ENCODE assay signal across 16 mouse cellular contexts in the genomic region with DNA sequence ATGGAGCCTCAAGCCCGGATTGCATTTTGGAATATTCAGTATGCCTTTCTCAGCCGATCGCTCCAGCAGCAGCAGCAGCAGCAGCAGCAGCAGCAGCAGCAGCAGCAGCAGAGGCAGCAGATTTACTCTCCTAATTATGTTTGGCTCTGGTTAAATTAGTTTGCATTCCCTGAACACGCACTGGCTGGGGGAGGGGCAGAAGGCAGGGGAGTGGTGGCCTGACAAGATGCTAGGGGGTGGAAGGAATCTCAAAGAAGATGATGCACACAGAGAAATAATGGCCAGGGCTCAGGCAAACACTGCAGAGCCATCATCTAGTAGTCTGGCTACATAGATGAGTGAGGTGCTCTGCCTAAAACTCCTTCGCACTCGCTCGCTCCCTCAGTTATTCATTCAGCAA.
A peak's percentile ranks its signal among the peaks of the same experiment; 100 is the strongest.
DNase-seq lines count a peak whose midpoint lies in the region; ATAC-seq and TF ChIP-seq lines count a peak whose summit lies in the region.
"Had no signal": no experiment of that assay in that cellular context is flagged by ENCODE, and none has a peak within 500 bp of the region (broad histone marks: within the 10 kb centered on the region; RNA-seq: fewer than 3 reads in every experiment).

No protein-coding gene starts in this region.

- H3K27me3 ChIP-seq in midbrain, embryonic 10.5 days (ENCODE audit: low read depth, poor library complexity, severe bottlenecking): no peaks in the 10 kb centered on the region
- H3K27me3 ChIP-seq in midbrain, postnatal 0 days (ENCODE audit: insufficient read depth, low read length): no peaks in the 10 kb centered on the region
- H3K27me3 ChIP-seq in forebrain, embryonic 13.5 days: no peaks in the 10 kb centered on the region
- H3K27me3 ChIP-seq in hindbrain, embryonic 16.5 days (replicated peaks; ENCODE audit: control insufficient read depth, insufficient read depth, low read length): no peaks in the 10 kb centered on the region
- H3K27me3 ChIP-seq in neural tube, embryonic 14.5 days (ENCODE audit: control insufficient read depth, insufficient read depth, low read length): no peaks in the 10 kb centered on the region
- H3K27me3 ChIP-seq: embryonic facial prominence, embryonic 13.5 days; liver, embryonic 15.5 days had no signal

- no peak overlapping the region for H3K4me3 ChIP-seq in midbrain, embryonic 10.5 days
- H3K4me3 ChIP-seq in midbrain, postnatal 0 days (ENCODE audit: low read depth, low read length): no peak overlapping the region
- H3K4me3 ChIP-seq in forebrain, embryonic 13.5 days: no peak overlapping the region
- H3K4me3 ChIP-seq in hindbrain, embryonic 16.5 days (ENCODE audit: low read length): no peak overlapping the region
- H3K4me3 ChIP-seq in neural tube, embryonic 14.5 days (ENCODE audit: low read depth, low read length): no peak overlapping the region
- H3K4me3 ChIP-seq: embryonic facial prominence, embryonic 13.5 days; liver, embryonic 15.5 days; myocyte had no signal

- no peaks in the 10 kb centered on the region for H3K9me3 ChIP-seq in midbrain, embryonic 10.5 days (replicated peaks)
- no peaks in the 10 kb centered on the region for H3K9me3 ChIP-seq in midbrain, postnatal 0 days (ENCODE audit: low read length)
- H3K9me3 ChIP-seq in forebrain, embryonic 13.5 days (replicated peaks): no peaks in the 10 kb centered on the region
- H3K9me3 ChIP-seq in hindbrain, embryonic 16.5 days (ENCODE audit: control insufficient read depth, low read length): no peaks in the 10 kb centered on the region
- no peaks in the 10 kb centered on the region for H3K9me3 ChIP-seq in neural tube, embryonic 14.5 days (ENCODE audit: control insufficient read depth, low read length)
- H3K9me3 ChIP-seq: embryonic facial prominence, embryonic 13.5 days; G1E; liver, embryonic 15.5 days had no signal

- TF ChIP-seq CTCF in midbrain, postnatal 0 days (IDR thresholded peaks at IDR 0.05): no peak

- peak overlapping the region; percentile 38; the same call in 1 of the 2 replicates for H3K27ac ChIP-seq in midbrain, embryonic 10.5 days (replicated peaks)
- no peak overlapping the region for H3K27ac ChIP-seq in midbrain, postnatal 0 days (ENCODE audit: low read depth, low read length)
- H3K27ac ChIP-seq in forebrain, embryonic 13.5 days: peak overlapping the region; percentile 10; the same call in 1 of the 2 replicates
- peak overlapping the region; percentile 34; the same call in 1 of the 2 replicates for H3K27ac ChIP-seq in hindbrain, embryonic 16.5 days (ENCODE audit: low read depth, low read length)
- peak overlapping the region; percentile 23; the same call in 1 of the 2 replicates for H3K27ac ChIP-seq in neural tube, embryonic 14.5 days (ENCODE audit: low read depth, low read length)
- H3K27ac ChIP-seq: embryonic facial prominence, embryonic 13.5 days; liver, embryonic 15.5 days had no signal

- no peak overlapping the region for H3K4me2 ChIP-seq in midbrain, postnatal 0 days (ENCODE audit: low read depth, low read length, poor library complexity, severe bottlenecking)
- peak overlapping the region; percentile 16; the same call in 1 of the 2 replicates for H3K4me2 ChIP-seq in forebrain, embryonic 13.5 days
- no peak overlapping the region for H3K4me2 ChIP-seq in hindbrain, embryonic 16.5 days (ENCODE audit: low read length)
- no peak overlapping the region for H3K4me2 ChIP-seq in neural tube, embryonic 14.5 days (ENCODE audit: low read depth, low read length)
- H3K4me2 ChIP-seq: embryonic facial prominence, embryonic 13.5 days; liver, embryonic 15.5 days had no signal

- H3K9ac ChIP-seq in midbrain, postnatal 0 days (replicated peaks; ENCODE audit: low read length, poor library complexity, severe bottlenecking): no peak overlapping the region
- no peak overlapping the region for H3K9ac ChIP-seq in forebrain, embryonic 13.5 days
- no peak overlapping the region; the same call in 1 of the 2 replicates for H3K9ac ChIP-seq in hindbrain, embryonic 16.5 days (ENCODE audit: low read depth, low read length)
- H3K9ac ChIP-seq in neural tube, embryonic 14.5 days (replicated peaks; ENCODE audit: low read depth, low read length): no peak overlapping the region
- H3K9ac ChIP-seq: embryonic facial prominence, embryonic 13.5 days; liver, embryonic 15.5 days had no signal

- DNase-seq in midbrain, embryonic 10.5 days (ENCODE audit: low spot score): no peak
- DNase-seq in midbrain, postnatal 0 days (ENCODE audit: low spot score): no peak
- no peak for DNase-seq in left cerebral cortex, adult 8-10 months (ENCODE audit: low spot score in 2 of 2)
- DNase-seq: cerebellum, adult 9-10 months; heart, postnatal 14 days; kidney, adult 11 months; lung, postnatal 4 days; right cerebral cortex, adult 18-20 months had no signal

- 72% methylated on average over 7 of the region's 7 CpGs for WGBS in midbrain, embryonic 10.5 days
- WGBS in midbrain, postnatal 0 days: 53% methylated on average over 7 of the region's 7 CpGs
- 45% methylated on average over 7 of the region's 7 CpGs for WGBS in forebrain, embryonic 13.5 days
- 60% methylated on average over 7 of the region's 7 CpGs for WGBS in hindbrain, embryonic 16.5 days
- WGBS in neural tube, embryonic 14.5 days: 55% methylated on average over 7 of the region's 7 CpGs

- peaks cover 43% of the 10 kb centered on the region for H3K4me1 ChIP-seq in midbrain, embryonic 10.5 days
- H3K4me1 ChIP-seq in midbrain, postnatal 0 days (ENCODE audit: insufficient read depth, low read length): peaks cover 12% of the 10 kb centered on the region; the same call in 1 of the 2 replicates
- H3K4me1 ChIP-seq in forebrain, embryonic 13.5 days: peaks cover 46% of the 10 kb centered on the region
- peaks cover 15% of the 10 kb centered on the region for H3K4me1 ChIP-seq in hindbrain, embryonic 16.5 days (ENCODE audit: control insufficient read depth, insufficient read depth, low read depth, low read length)
- peaks cover 9% of the 10 kb centered on the region; the same call in 1 of the 2 replicates for H3K4me1 ChIP-seq in neural tube, embryonic 14.5 days (ENCODE audit: control insufficient read depth, insufficient read depth, low read length)
- H3K4me1 ChIP-seq: liver, embryonic 15.5 days had no signal

- no peak for ATAC-seq in midbrain, postnatal 0 days (ENCODE audit: low FRiP score)
- peak; percentile 19; the same call in 1 of the 2 replicates for ATAC-seq in forebrain, embryonic 13.5 days
- peak; percentile 22 for ATAC-seq in hindbrain, embryonic 16.5 days
- ATAC-seq in neural tube, embryonic 14.5 days (ENCODE audit: low read depth): peak; percentile 79
- no peak for ATAC-seq in monocyte, adult 5-6 weeks (replicated peaks; ENCODE audit: insufficient number of reproducible peaks, low FRiP score, low TSS enrichment, poor library complexity, severe bottlenecking)

- no peaks in the 10 kb centered on the region for H3K36me3 ChIP-seq in midbrain, embryonic 10.5 days
- H3K36me3 ChIP-seq in midbrain, postnatal 0 days (ENCODE audit: insufficient read depth, low read length): no peaks in the 10 kb centered on the region
- H3K36me3 ChIP-seq in forebrain, embryonic 13.5 days (ENCODE audit: poor library complexity, severe bottlenecking): no peaks in the 10 kb centered on the region
- no peaks in the 10 kb centered on the region for H3K36me3 ChIP-seq in hindbrain, embryonic 16.5 days (ENCODE audit: control insufficient read depth, insufficient read depth, low read length)
- H3K36me3 ChIP-seq in neural tube, embryonic 14.5 days (ENCODE audit: control insufficient read depth, insufficient read depth, low read length): no peaks in the 10 kb centered on the region
- H3K36me3 ChIP-seq: embryonic facial prominence, embryonic 13.5 days; G1E; liver, embryonic 15.5 days had no signal

Comparison
In these comparisons a context has a peak if more than half of its experiments do, and no peak if none do; other contexts are left out.
1. ATAC-seq: peak in forebrain, embryonic 13.5 days (single experiment), hindbrain, embryonic 16.5 days (single experiment) and neural tube, embryonic 14.5 days (single experiment); none in midbrain, postnatal 0 days (single experiment) and monocyte, adult 5-6 weeks (single experiment).